Mouse (Mus musculus): Measurements from ENCODE around the gene 4932415D10Rik. TPM values are rescaled to one million over a fixed set of nuclear protein-coding genes. Genes with fewer than 3 reads are reported as not detected.
A peak's percentile ranks its signal among the peaks of the same experiment; 100 is the strongest.

4932415D10Rik gene
- polyA plus RNA-seq (2012; rRNA removed) = not detected in 2 replicates
- polyA plus RNA-seq (2014; fragmentation: Nextera tagmentation; extraction: Ambion mirVana) = not detected in 2 replicates

DNA sequence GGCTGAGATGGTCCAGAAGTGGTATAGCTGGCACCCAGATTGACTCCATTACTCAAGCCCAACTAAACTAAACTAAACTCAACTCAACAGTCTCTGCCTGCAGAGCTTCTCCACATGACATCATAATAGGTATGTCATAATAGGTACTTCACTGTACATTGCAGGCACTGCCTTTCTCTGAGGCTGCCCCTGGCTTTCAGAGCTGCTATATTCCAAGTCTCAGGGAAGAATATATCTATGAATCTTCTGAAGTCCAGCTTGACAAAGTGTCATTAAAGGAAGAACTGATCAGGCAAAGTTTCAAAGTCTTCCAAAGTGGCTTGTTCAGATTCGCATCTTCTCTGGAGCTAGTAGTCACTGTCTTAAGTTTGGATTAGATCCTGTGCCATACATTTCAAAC lies at the start of gene 4932415D10Rik:
Gene 4932415D10Rik (minus strand): TSS at position 101 of the 400 bp plus-strand sequence.
- Histone ChIP-seq H3K9me3 (ENCODE audit: control insufficient read depth, low read length) (no peaks in the 10 kb centered on the region), H3K4me1 (ENCODE audit: control insufficient read depth, insufficient read depth, low read length) (no peaks in the 10 kb centered on the region), H3K9ac (ENCODE audit: low read depth, low read length, severe bottlenecking) (no peak within 1 kb of the TSS), H3K4me3 (replicated peaks; ENCODE audit: low read length) (no peak within 1 kb of the TSS), H3K27me3 (ENCODE audit: control insufficient read depth, insufficient read depth, low read length) (no peaks in the 10 kb centered on the region), H3K27ac (replicated peaks; ENCODE audit: low read depth, low read length) (no peak within 1 kb of the TSS), H3K36me3 (ENCODE audit: control insufficient read depth, insufficient read depth, low read length) (no peaks in the 10 kb centered on the region), H3K4me2 (replicated peaks; ENCODE audit: low read depth, low read length, severe bottlenecking) (no peak within 1 kb of the TSS)
- 86% methylated on average over 1 of the region's 1 CpGs for WGBS
- no peak for TF ChIP-seq POLR2A (IDR thresholded peaks at IDR 0.05; ENCODE audit: borderline replicate concordance, extremely low read depth, insufficient read depth, insufficient read length)
- no peak for ATAC-seq (ENCODE audit: low FRiP score, low read depth)
- no peak for DNase-seq (ENCODE audit: low spot score)

- Histone ChIP-seq H3K27me3 (ENCODE audit: control insufficient read depth, insufficient read depth, low read length) (no peaks in the 10 kb centered on the region), H3K4me2 (replicated peaks; ENCODE audit: low read depth, low read length, severe bottlenecking) (no peak overlapping the region), H3K9ac (ENCODE audit: low read depth, low read length, severe bottlenecking) (no peak overlapping the region), H3K4me3 (replicated peaks; ENCODE audit: low read length) (no peak overlapping the region), H3K36me3 (ENCODE audit: control insufficient read depth, insufficient read depth, low read length) (peaks cover 8% of the 10 kb centered on the region), H3K4me1 (ENCODE audit: control insufficient read depth, insufficient read depth, low read length) (no peaks in the 10 kb centered on the region), H3K9me3 (ENCODE audit: control insufficient read depth, low read length) (peaks cover 27% of the 10 kb centered on the region), H3K27ac (replicated peaks; ENCODE audit: low read depth, low read length) (no peak overlapping the region)
- 88% methylated on average over 9 of the region's 9 CpGs for WGBS
- ATAC-seq (ENCODE audit: low FRiP score, low read depth) (no peak), DNase-seq (ENCODE audit: low spot score) (no peak)
- no peak for TF ChIP-seq POLR2A (IDR thresholded peaks at IDR 0.05; ENCODE audit: borderline replicate concordance, extremely low read depth, insufficient read depth, insufficient read length)
These were observed 45.5 kb upstream of the 4932415D10Rik start for GRCm38 (mm10) chr10:82361911-82362310.

DNA sequence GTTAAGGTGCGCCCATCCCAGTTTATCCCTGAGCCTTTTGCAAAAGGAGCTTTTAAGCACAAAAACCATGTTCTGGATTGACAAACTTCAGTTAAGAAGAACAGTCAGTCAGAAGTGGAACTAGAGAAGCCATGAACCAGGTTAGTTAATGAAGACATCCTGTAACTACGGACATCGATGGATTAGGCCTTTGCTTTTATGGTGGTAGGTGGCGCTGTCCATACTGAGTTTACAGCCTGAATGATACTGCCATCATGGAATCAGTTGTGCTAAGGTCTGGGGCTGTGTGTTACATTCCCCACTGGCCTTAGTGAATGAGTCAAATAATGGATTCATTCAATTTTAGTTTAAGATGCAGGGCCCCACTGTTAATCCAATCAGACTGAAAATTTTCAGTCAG lies 39.0 kb upstream of the 4932415D10Rik start:
- TF ChIP-seq POLR2A (IDR thresholded peaks at IDR 0.05; ENCODE audit: borderline replicate concordance, extremely low read depth, insufficient read depth, insufficient read length) = no peak
- no peak for DNase-seq (ENCODE audit: low spot score)
- WGBS = 94% methylated on average over 4 of the region's 4 CpGs
- H3K4me3 ChIP-seq (replicated peaks; ENCODE audit: low read length) = no peak overlapping the region
- H3K4me1 ChIP-seq (ENCODE audit: control insufficient read depth, insufficient read depth, low read length) = no peaks in the 10 kb centered on the region
- 0 out of 2 replicates have a peak, but pooled peaks cover 6% of the 10 kb centered on the region for H3K36me3 ChIP-seq (ENCODE audit: control insufficient read depth, insufficient read depth, low read length)
- 0 out of 2 replicates have a peak, but pooled peaks cover 3% of the 10 kb centered on the region for H3K9me3 ChIP-seq (ENCODE audit: control insufficient read depth, low read length)
- H3K27ac ChIP-seq (replicated peaks; ENCODE audit: low read depth, low read length) = no peak overlapping the region
- no peak overlapping the region for H3K9ac ChIP-seq (ENCODE audit: low read depth, low read length, severe bottlenecking)
- no peaks in the 10 kb centered on the region for H3K27me3 ChIP-seq (ENCODE audit: control insufficient read depth, insufficient read depth, low read length)
- no peak for ATAC-seq (ENCODE audit: low FRiP score, low read depth)
- no peak overlapping the region for H3K4me2 ChIP-seq (replicated peaks; ENCODE audit: low read depth, low read length, severe bottlenecking)

DNA sequence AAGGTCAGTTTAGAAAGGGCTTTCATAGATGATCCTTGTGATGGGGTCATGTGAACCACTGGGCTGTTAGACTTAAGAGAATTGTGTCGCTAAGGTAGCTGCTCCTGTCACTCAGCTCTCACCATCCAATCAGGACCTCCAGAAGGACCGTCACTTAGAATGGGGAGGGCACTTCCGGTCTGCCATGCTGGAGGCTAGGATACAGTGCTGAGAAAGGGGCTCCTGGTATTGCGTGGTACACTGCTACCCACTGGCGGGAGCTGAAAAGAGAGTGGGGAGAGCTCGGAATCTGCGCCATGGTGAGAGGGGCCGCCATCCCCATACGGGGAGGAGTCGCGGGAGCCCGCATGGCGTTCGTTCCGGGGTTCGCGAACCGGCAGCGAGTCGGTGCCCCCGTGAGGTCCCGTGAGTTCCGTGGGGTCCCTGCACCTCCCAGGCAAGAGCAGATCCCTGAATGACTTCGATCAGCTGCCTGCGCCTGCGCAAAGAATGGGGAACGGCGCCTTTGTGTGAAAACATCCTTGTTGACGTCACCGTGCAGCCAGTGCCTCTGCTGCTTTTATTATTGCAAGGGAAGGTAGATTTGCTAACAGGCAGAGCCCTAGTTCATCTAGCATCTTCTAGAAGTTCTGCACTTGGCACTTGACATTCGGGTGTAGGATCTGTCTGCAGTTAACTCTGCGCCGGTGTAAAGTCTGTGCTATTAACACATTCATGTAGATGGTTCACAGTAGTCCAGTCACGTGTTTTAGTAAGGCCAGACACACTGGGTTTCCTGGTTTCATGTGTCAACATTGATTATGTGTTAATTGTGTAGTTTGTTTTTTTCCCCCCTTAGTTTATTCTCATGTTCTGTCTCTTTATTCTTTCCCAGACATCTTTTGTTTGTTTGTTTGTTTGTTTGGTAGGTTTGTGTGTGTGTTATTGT lies 38.0 kb upstream of the 4932415D10Rik start, which contains the start of gene Gm4924:
Gene Gm4924 (plus strand): TSS at position 173 of the 928 bp plus-strand sequence.
- H3K4me3 ChIP-seq (replicated peaks; ENCODE audit: low read length) = peak within 1 kb of the TSS; percentile 64
- 0 out of 2 replicates have a peak, but pooled peaks have one; percentile 54 for TF ChIP-seq POLR2A (IDR thresholded peaks at IDR 0.05; ENCODE audit: borderline replicate concordance, extremely low read depth, insufficient read depth, insufficient read length)
- peak; percentile 99 for ATAC-seq (ENCODE audit: low FRiP score, low read depth)
- 0 out of 2 replicates have a peak, but pooled peaks cover 3% of the 10 kb centered on the region for H3K9me3 ChIP-seq (ENCODE audit: control insufficient read depth, low read length)
- H3K27me3 ChIP-seq (ENCODE audit: control insufficient read depth, insufficient read depth, low read length) = no peaks in the 10 kb centered on the region
- 0 out of 2 replicates have a peak, but pooled peaks cover 6% of the 10 kb centered on the region for H3K36me3 ChIP-seq (ENCODE audit: control insufficient read depth, insufficient read depth, low read length)
- peak within 1 kb of the TSS; percentile 82 for H3K9ac ChIP-seq (ENCODE audit: low read depth, low read length, severe bottlenecking)
- H3K4me1 ChIP-seq (ENCODE audit: control insufficient read depth, insufficient read depth, low read length) = no peaks in the 10 kb centered on the region
- DNase-seq (ENCODE audit: low spot score) = peak; percentile 91
- WGBS = 4% methylated on average over 33 of the region's 34 CpGs
- peak within 1 kb of the TSS; percentile 93 for H3K27ac ChIP-seq (replicated peaks; ENCODE audit: low read depth, low read length)
- H3K4me2 ChIP-seq (replicated peaks; ENCODE audit: low read depth, low read length, severe bottlenecking) = peak within 1 kb of the TSS; percentile 49

DNA sequence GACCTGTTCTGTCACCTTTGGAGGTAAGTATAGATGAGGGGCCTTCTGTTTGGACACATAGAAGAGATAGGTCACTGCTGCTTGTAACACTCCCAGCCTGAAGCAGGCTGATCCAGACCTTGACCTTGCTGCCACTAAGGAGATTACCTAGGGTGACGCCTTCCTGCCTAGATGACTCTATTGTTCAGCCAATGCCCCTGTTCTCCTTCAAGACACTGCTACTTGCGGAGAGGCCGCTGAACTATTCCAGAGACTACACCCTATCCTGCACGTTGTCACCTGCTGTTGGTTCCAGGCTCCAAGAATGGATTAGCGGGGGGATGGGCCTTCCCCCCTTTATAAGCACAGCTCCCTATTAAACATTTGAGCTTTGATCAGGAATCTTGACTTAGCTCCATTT lies 13.4 kb upstream of the 4932415D10Rik start:
- H3K9ac ChIP-seq (ENCODE audit: low read depth, low read length, severe bottlenecking) = no peak overlapping the region
- DNase-seq (ENCODE audit: low spot score) (no peak), ATAC-seq (ENCODE audit: low FRiP score, low read depth) (no peak)
- WGBS = 85% methylated on average over 5 of the region's 5 CpGs
- no peak overlapping the region for H3K4me3 ChIP-seq (replicated peaks; ENCODE audit: low read length)
- H3K9me3 ChIP-seq (ENCODE audit: control insufficient read depth, low read length) = no peaks in the 10 kb centered on the region
- H3K4me2 ChIP-seq (replicated peaks; ENCODE audit: low read depth, low read length, severe bottlenecking) = no peak overlapping the region
- no peaks in the 10 kb centered on the region for H3K27me3 ChIP-seq (ENCODE audit: control insufficient read depth, insufficient read depth, low read length)
- H3K36me3 ChIP-seq (ENCODE audit: control insufficient read depth, insufficient read depth, low read length) = no peaks in the 10 kb centered on the region
- no peak for TF ChIP-seq POLR2A (IDR thresholded peaks at IDR 0.05; ENCODE audit: borderline replicate concordance, extremely low read depth, insufficient read depth, insufficient read length)
- H3K4me1 ChIP-seq (ENCODE audit: control insufficient read depth, insufficient read depth, low read length) = no peaks in the 10 kb centered on the region
- H3K27ac ChIP-seq (replicated peaks; ENCODE audit: low read depth, low read length) = no peak overlapping the region

Measured in limb, embryonic 14.5 days (tissue).